8 mouse cellular contexts compared by ENCODE assay signal in genomic region chr6:88842731-88843151, GRCm38 (mm10). TPM values are rescaled to one million over a fixed set of nuclear protein-coding genes. Genes with fewer than 3 reads are reported as not detected.
DNase-seq lines count a peak whose midpoint lies in the region; ATAC-seq and TF ChIP-seq lines count a peak whose summit lies in the region.

No protein-coding gene starts in this region.

- peak; percentile 14 for ATAC-seq in forebrain, postnatal 0 days
- ATAC-seq in limb, embryonic 11.5 days (ENCODE audit: insufficient number of reproducible peaks, low FRiP score, low TSS enrichment, low read depth) = no peak; the same call in none of the 2 replicates

- no peaks in the 10 kb centered on the region for H3K9me3 ChIP-seq in forebrain, postnatal 0 days (ENCODE audit: low read length)
- no peaks in the 10 kb centered on the region for H3K9me3 ChIP-seq in limb, embryonic 11.5 days (ENCODE audit: control insufficient read depth, low read length)

- peaks cover 21% of the 10 kb centered on the region for H3K4me1 ChIP-seq in testis, adult 2 months (ENCODE audit: control insufficient read depth, insufficient read depth, low read length)
- H3K4me1 ChIP-seq in forebrain, postnatal 0 days (ENCODE audit: insufficient read depth) = peaks cover 12% of the 10 kb centered on the region
- H3K4me1 ChIP-seq in limb, embryonic 11.5 days (ENCODE audit: control insufficient read depth, insufficient read depth, low read length) = peaks cover 6% of the 10 kb centered on the region
- peaks cover 30% of the 10 kb centered on the region for H3K4me1 ChIP-seq in olfactory bulb, adult 2 months (ENCODE audit: control insufficient read depth, insufficient read depth, low read length)

- TF ChIP-seq POLR2A in testis, adult 2 months (IDR thresholded peaks at IDR 0.05; ENCODE audit: control insufficient read depth, low read depth, low read length) = no peak
- TF ChIP-seq POLR2A in olfactory bulb, adult 2 months (IDR thresholded peaks at IDR 0.05; ENCODE audit: insufficient read depth, low read depth, low read length) = no peak

- peak overlapping the region; percentile 93 for H3K4me3 ChIP-seq in gastrocnemius, adult 2 months
- peak overlapping the region; percentile 90 for H3K4me3 ChIP-seq in testis, adult 2 months (ENCODE audit: control insufficient read depth, low read depth, low read length)
- peak overlapping the region; percentile 77 for H3K4me3 ChIP-seq in forebrain, postnatal 0 days (ENCODE audit: low read depth, low read length)
- H3K4me3 ChIP-seq in limb, embryonic 11.5 days (ENCODE audit: low read depth, low read length) = peak overlapping the region; percentile 72
- peak overlapping the region; percentile 85 for H3K4me3 ChIP-seq in olfactory bulb, adult 2 months (ENCODE audit: insufficient read depth, low read depth, low read length)

- peak overlapping the region; percentile 97 for H3K27ac ChIP-seq in gastrocnemius, adult 2 months
- H3K27ac ChIP-seq in testis, adult 2 months (ENCODE audit: control insufficient read depth, insufficient read depth, low read depth, low read length) = peak overlapping the region; percentile 79
- H3K27ac ChIP-seq in forebrain, postnatal 0 days (ENCODE audit: low read depth, low read length) = peak overlapping the region; percentile 80
- H3K27ac ChIP-seq in limb, embryonic 11.5 days (replicated peaks; ENCODE audit: low read depth, low read length) = peak overlapping the region; percentile 75; the same call in 1 of the 2 replicates
- H3K27ac ChIP-seq in olfactory bulb, adult 2 months (ENCODE audit: insufficient read depth, low read depth, low read length) = peak overlapping the region; percentile 52

- peak overlapping the region; percentile 76 for H3K9ac ChIP-seq in forebrain, postnatal 0 days
- H3K9ac ChIP-seq in limb, embryonic 11.5 days (ENCODE audit: low read length) = peak overlapping the region; percentile 74

- peak overlapping the region; percentile 81 for H3K4me2 ChIP-seq in forebrain, postnatal 0 days (ENCODE audit: low read depth)
- H3K4me2 ChIP-seq in limb, embryonic 11.5 days (ENCODE audit: low read depth, severe bottlenecking) = peak overlapping the region; percentile 74

- TF ChIP-seq CTCF in gastrocnemius, adult 2 months (IDR thresholded peaks at IDR 0.05) = no peak
- no peak for TF ChIP-seq CTCF in testis, adult 2 months (IDR thresholded peaks at IDR 0.05; ENCODE audit: control insufficient read depth, insufficient read depth, insufficient replicate concordance, low read depth, low read length)
- TF ChIP-seq CTCF in forebrain, postnatal 0 days (IDR thresholded peaks at IDR 0.05; ENCODE audit: low read depth) = peak; percentile 25; the same call in 1 of the 2 replicates
- no peak for TF ChIP-seq CTCF in olfactory bulb, adult 2 months (IDR thresholded peaks at IDR 0.05; ENCODE audit: insufficient read depth, low read depth, low read length)

- no peak for DNase-seq in gastrocnemius, adult 2 months
- no peak for DNase-seq in gastrocnemius, adult 18-20 months (ENCODE audit: low spot score)
- DNase-seq in testis, postnatal 14 days (ENCODE audit: low spot score) = no peak
- DNase-seq in forebrain, postnatal 0 days = peak; percentile 68
- DNase-seq in limb, embryonic 11.5 days (ENCODE audit: low spot score) = no peak
- DNase-seq in retina, embryonic 14.5 days (ENCODE audit: low spot score) = no peak

- no peaks in the 10 kb centered on the region for H3K27me3 ChIP-seq in testis, adult 2 months (ENCODE audit: control insufficient read depth, insufficient read depth, low read length)
- no peaks in the 10 kb centered on the region for H3K27me3 ChIP-seq in forebrain, postnatal 0 days (ENCODE audit: insufficient read depth, low read length)
- H3K27me3 ChIP-seq in limb, embryonic 11.5 days (ENCODE audit: control insufficient read depth, insufficient read depth, low read length) = no peaks in the 10 kb centered on the region

- 3% methylated on average over 32 of the region's 32 CpGs for WGBS in forebrain, postnatal 0 days
- under 1% methylated on average over 30 of the region's 32 CpGs for WGBS in limb, embryonic 11.5 days
- WGBS in olfactory bulb, adult 2 months = 3% methylated on average over 32 of the region's 32 CpGs

- H3K36me3 ChIP-seq in testis, adult 2 months (ENCODE audit: control insufficient read depth, insufficient read depth, low read length) = no peaks in the 10 kb centered on the region
- peaks cover 54% of the 10 kb centered on the region for H3K36me3 ChIP-seq in forebrain, postnatal 0 days (ENCODE audit: insufficient read depth)
- no peaks in the 10 kb centered on the region for H3K36me3 ChIP-seq in limb, embryonic 11.5 days (ENCODE audit: control insufficient read depth, insufficient read depth, low read length)

- intact Hi-C loops in gastrocnemius, adult 2 months (cut with DNase I) = no loop called here

RNA-seq across cellular contexts. Expression of gene Abtb1, which starts 1.0 kb away (rescaled TPM):
- 10 to 100 TPM; 16.9 to 22.7 TPM for total RNA-seq in gastrocnemius, adult 2 months (2021)
- total RNA-seq in gastrocnemius, adult 18-20 months (2021) = 10 to 100 TPM; 20.6 to 23.2 TPM
- 46.5 and 51.8 TPM in 2 replicates for polyA plus RNA-seq in testis, adult 2 months (2012; rRNA removed)
- total RNA-seq in forebrain, postnatal 0 days (2014; rRNA removed) = 37.0 and 50.5 TPM in 2 replicates
- 30.4 and 31.1 TPM in 2 replicates for polyA plus RNA-seq in forebrain, postnatal 0 days (2015; fragmentation: Nextera tagmentation; extraction: Ambion mirVana)
- 19.1 and 19.3 TPM in 2 replicates for polyA plus RNA-seq in limb, embryonic 11.5 days (2014; fragmentation: Nextera tagmentation; extraction: Ambion mirVana)
- not detected in 2 replicates for polyA plus RNA-seq in olfactory bulb, adult 2 months (2012; ENCODE audit: insufficient read depth, insufficient read length, low replicate concordance, missing spikeins)

RNA-seq across cellular contexts. Expression of gene Podxl2, which starts 32.1 kb away (rescaled TPM):
- 10 to 100 TPM; 48.5 to 55.1 TPM for total RNA-seq in gastrocnemius, adult 2 months (2021)
- total RNA-seq in gastrocnemius, adult 18-20 months (2021) = 10 to 100 TPM; 63.1 to 63.5 TPM
- 20.5 and 21.3 TPM in 2 replicates for polyA plus RNA-seq in testis, adult 2 months (2012; rRNA removed)
- 917 and 954 TPM in 2 replicates for total RNA-seq in forebrain, postnatal 0 days (2014; rRNA removed)
- 702 and 718 TPM in 2 replicates for polyA plus RNA-seq in forebrain, postnatal 0 days (2015; fragmentation: Nextera tagmentation; extraction: Ambion mirVana)
- 49.3 and 50.2 TPM in 2 replicates for polyA plus RNA-seq in limb, embryonic 11.5 days (2014; fragmentation: Nextera tagmentation; extraction: Ambion mirVana)
- polyA plus RNA-seq in olfactory bulb, adult 2 months (2012; ENCODE audit: insufficient read depth, insufficient read length, low replicate concordance, missing spikeins) = 321 TPM in 1 of 2 replicates, not detected in the other

RNA-seq across cellular contexts. Expression of gene Mcm2, which starts 55.8 kb away (rescaled TPM):
- 1 to 10 TPM; 6.6 to 7.5 TPM for total RNA-seq in gastrocnemius, adult 2 months (2021)
- 1 to 10 TPM; 6.1 to 6.4 TPM for total RNA-seq in gastrocnemius, adult 18-20 months (2021)
- polyA plus RNA-seq in testis, adult 2 months (2012; rRNA removed) = 7.1 and 8.1 TPM in 2 replicates
- 14.8 and 19.3 TPM in 2 replicates for total RNA-seq in forebrain, postnatal 0 days (2014; rRNA removed)
- polyA plus RNA-seq in forebrain, postnatal 0 days (2015; fragmentation: Nextera tagmentation; extraction: Ambion mirVana) = 14.1 and 14.9 TPM in 2 replicates
- 228 and 240 TPM in 2 replicates for polyA plus RNA-seq in limb, embryonic 11.5 days (2014; fragmentation: Nextera tagmentation; extraction: Ambion mirVana)
- not detected in 2 replicates for polyA plus RNA-seq in olfactory bulb, adult 2 months (2012; ENCODE audit: insufficient read depth, insufficient read length, low replicate concordance, missing spikeins)

RNA-seq across cellular contexts. Expression of gene Tpra1, which starts 59.3 kb away (rescaled TPM):
- 10 to 100 TPM; 25.5 to 26.1 TPM for total RNA-seq in gastrocnemius, adult 2 months (2021)
- total RNA-seq in gastrocnemius, adult 18-20 months (2021) = 10 to 100 TPM; 17.9 to 27.9 TPM
- polyA plus RNA-seq in testis, adult 2 months (2012; rRNA removed) = 16.4 and 17.1 TPM in 2 replicates
- total RNA-seq in forebrain, postnatal 0 days (2014; rRNA removed) = 45.0 and 69.2 TPM in 2 replicates
- polyA plus RNA-seq in forebrain, postnatal 0 days (2015; fragmentation: Nextera tagmentation; extraction: Ambion mirVana) = 35.0 and 41.4 TPM in 2 replicates
- 45.4 and 47.8 TPM in 2 replicates for polyA plus RNA-seq in limb, embryonic 11.5 days (2014; fragmentation: Nextera tagmentation; extraction: Ambion mirVana)
- not detected in 2 replicates for polyA plus RNA-seq in olfactory bulb, adult 2 months (2012; ENCODE audit: insufficient read depth, insufficient read length, low replicate concordance, missing spikeins)

Comparison
In these comparisons a context has a peak if more than half of its experiments do, and no peak if none do; other contexts are left out.
1. RNA of gene Abtb1, which starts 1.0 kb away (polyA plus RNA-seq): 46.5 to 51.8 TPM in testis, adult 2 months, 30.4 to 31.1 TPM in forebrain, postnatal 0 days and 19.1 to 19.3 TPM in limb, embryonic 11.5 days; not detected in olfactory bulb, adult 2 months; every median in the first group is over 10 times any median in the second.
2. Peak in every context shown above with its lines, with median percentiles within 50 percentile points of each other: H3K27ac ChIP-seq and H3K4me3 ChIP-seq.